Mouse (Mus musculus) cortical plate, adult 2 months (tissue): Measurements from ENCODE around the gene C8g. TPM values are rescaled to one million over a fixed set of nuclear protein-coding genes. Genes with fewer than 3 reads are reported as not detected.
A peak's percentile ranks its signal among the peaks of the same experiment; 100 is the strongest.

Source experiments
- H3K27ac ChIP-seq: fragments of 200-500 bp; 2 replicates; pipeline ENCODE4 v1.5.1; 2012; ENCODE audit warnings: low read length, control low read depth, inconsistent platforms; ENCODE audit not compliant: insufficient read depth
- H3K4me1 ChIP-seq: fragments of 200-500 bp; 2 replicates; pipeline ENCODE4 v1.6.1; 2011; ENCODE audit warnings: low read length; ENCODE audit not compliant: control insufficient read depth, insufficient read depth
- H3K4me3 ChIP-seq: fragments of 200-500 bp; 2 replicates; pipeline ENCODE4 v1.5.1; 2011; ENCODE audit warnings: mild to moderate bottlenecking, low read length, control low read depth; ENCODE audit not compliant: insufficient read depth
- CTCF ChIP-seq: fragments of 200-500 bp; IDR thresholded peaks from 2 replicates; pipeline ENCODE4 v1.5.1; 2011; ENCODE audit warnings: mild to moderate bottlenecking, control low read depth, low read length; ENCODE audit not compliant: insufficient read depth; ENCODE audit errors: extremely low read depth
- POLR2A ChIP-seq: fragments of 200-500 bp; IDR thresholded peaks from 2 replicates; pipeline ENCODE4 v1.6.1; 2011; ENCODE audit warnings: mild to moderate bottlenecking, low read length, control low read depth; ENCODE audit not compliant: insufficient read depth; ENCODE audit errors: extremely low read depth
- polyA plus RNA-seq: library from polyadenylated mRNA; depleted of rRNA; stranded (reverse); fragments of >200 nt; gene quantifications from 2 replicates; pipeline ENCODE4 v1.2.3, GENCODE M21; 2012

The C8g gene
- polyA plus RNA-seq, 1 experiment: 2.3 TPM

- peak within 1 kb of the TSS; percentile 68 for H3K27ac ChIP-seq
- H3K4me3 ChIP-seq: peak within 1 kb of the TSS; percentile 92
- no peaks in the 10 kb centered on the region; the same call in 1 of the 2 replicates for H3K4me1 ChIP-seq
- TF ChIP-seq POLR2A (peak; percentile 78), CTCF (no peak)
Measured at GRCm38 (mm10) chr2:25500576-25501405, 728 bp downstream of the C8g start, which contains the start of gene Fbxw5. Fbxw5 (plus strand) TSS chr2:25500750.

- no peaks in the 10 kb centered on the region; the same call in 1 of the 2 replicates for H3K4me1 ChIP-seq
- peak overlapping the region; percentile 92 for H3K4me3 ChIP-seq
- TF ChIP-seq CTCF: no peak
- TF ChIP-seq POLR2A: no peak
- no peak overlapping the region for H3K27ac ChIP-seq
Measured at GRCm38 (mm10) chr2:25500071-25500575, 1.4 kb downstream of the C8g start.

GRCm38 (mm10) chr2:25498622-25499478, 2.7 kb downstream of the C8g start:
- no peak overlapping the region for H3K27ac ChIP-seq
- H3K4me1 ChIP-seq: no peaks in the 10 kb centered on the region; the same call in 1 of the 2 replicates
- no peak overlapping the region for H3K4me3 ChIP-seq
- TF ChIP-seq CTCF (no peak), POLR2A (no peak)

GRCm38 (mm10) chr2:25497846-25498575, 3.5 kb downstream of the C8g start:
- TF ChIP-seq POLR2A: no peak
- no peak for TF ChIP-seq CTCF
- H3K4me1 ChIP-seq: no peaks in the 10 kb centered on the region; the same call in 1 of the 2 replicates
- no peak overlapping the region for H3K4me3 ChIP-seq
- 0 out of 2 replicates have a peak overlapping the region, but pooled peaks have one; percentile 21 for H3K27ac ChIP-seq

GRCm38 (mm10) chr2:25496462-25496861, 5.1 kb downstream of the C8g start:
- Histone ChIP-seq H3K27ac (no peak overlapping the region), H3K4me1 (no peaks in the 10 kb centered on the region; the same call in 1 of the 2 replicates), H3K4me3 (no peak overlapping the region)
- TF ChIP-seq POLR2A: no peak
- peak; percentile 51 for TF ChIP-seq CTCF

GRCm38 (mm10) chr2:25493476-25493961, 8.0 kb downstream of the C8g start, which contains the start of gene Lcn12:
Lcn12 (minus strand) TSS chr2:25493911.
- Histone ChIP-seq H3K27ac (no peak within 1 kb of the TSS), H3K4me1 (no peaks in the 10 kb centered on the region), H3K4me3 (no peak within 1 kb of the TSS)
- no peak for TF ChIP-seq CTCF
- TF ChIP-seq POLR2A: no peak

GRCm38 (mm10) chr2:25492988-25493387, 8.5 kb downstream of the C8g start:
- Histone ChIP-seq H3K4me1 (no peaks in the 10 kb centered on the region), H3K27ac (no peak overlapping the region), H3K4me3 (no peak overlapping the region)
- no peak for TF ChIP-seq POLR2A
- TF ChIP-seq CTCF: no peak

GRCm38 (mm10) chr2:25488671-25489068, 12.8 kb downstream of the C8g start:
- TF ChIP-seq POLR2A: no peak
- no peak for TF ChIP-seq CTCF
- H3K27ac ChIP-seq: no peak overlapping the region
- H3K4me3 ChIP-seq: no peak overlapping the region
- H3K4me1 ChIP-seq: no peaks in the 10 kb centered on the region
